Mouse (Mus musculus): ENCODE results near the gene Mpc1. TPM values are rescaled to one million over a fixed set of nuclear protein-coding genes. Genes with fewer than 3 reads are reported as not detected.

The Mpc1 gene
- 41.7 TPM for total RNA-seq (2023)

GRCm38 (mm10) chr17:8282821-8283525 is at the start of gene Mpc1:
Mpc1 (plus strand) TSS chr17:8282904.

GRCm38 (mm10) chr17:8235743-8236142 is 47.0 kb upstream of the Mpc1 start, which contains the start of gene Ccr6:
Ccr6 (plus strand) TSS chr17:8236043.

GRCm38 (mm10) chr17:8310838-8311614 is 28.3 kb downstream of the Mpc1 start, which contains the start of gene Sft2d1:
Sft2d1 (plus strand) TSS chr17:8311102.

GRCm38 (mm10) chr17:8337159-8337558 is 54.5 kb downstream of the Mpc1 start, which contains the start of gene Prr18:
Prr18 (plus strand) TSS chr17:8337459.

Other genes with a start within 250 kb of the Mpc1 start
- gene Gm49673, start 135.1 kb upstream of the Mpc1 start, total RNA-seq (2023) = not detected
- gene Rnaset2a, start 134.8 kb upstream of the Mpc1 start, total RNA-seq (2023) = 42.7 TPM
- gene Fgfr1op, start 117.4 kb upstream of the Mpc1 start, total RNA-seq (2023) = 37.1 TPM
- gene Ccr6, start 46.9 kb upstream of the Mpc1 start, total RNA-seq (2023) = 6.1 TPM
- 84.1 TPM for gene Sft2d1, start 28.2 kb downstream of the Mpc1 start, total RNA-seq (2023)
- gene Prr18, start 54.6 kb downstream of the Mpc1 start, total RNA-seq (2023) = 0.64 TPM
- gene T2, start 73.1 kb downstream of the Mpc1 start, total RNA-seq (2023) = 0.64 TPM
- not detected for gene T, start 151.5 kb downstream of the Mpc1 start, total RNA-seq (2023)
- gene Pde10a, start 242.5 kb downstream of the Mpc1 start, total RNA-seq (2023) = not detected

All from CD8-positive naive resting alpha-beta T cell, adult 57 days (primary cell).